In the genomic region with DNA sequence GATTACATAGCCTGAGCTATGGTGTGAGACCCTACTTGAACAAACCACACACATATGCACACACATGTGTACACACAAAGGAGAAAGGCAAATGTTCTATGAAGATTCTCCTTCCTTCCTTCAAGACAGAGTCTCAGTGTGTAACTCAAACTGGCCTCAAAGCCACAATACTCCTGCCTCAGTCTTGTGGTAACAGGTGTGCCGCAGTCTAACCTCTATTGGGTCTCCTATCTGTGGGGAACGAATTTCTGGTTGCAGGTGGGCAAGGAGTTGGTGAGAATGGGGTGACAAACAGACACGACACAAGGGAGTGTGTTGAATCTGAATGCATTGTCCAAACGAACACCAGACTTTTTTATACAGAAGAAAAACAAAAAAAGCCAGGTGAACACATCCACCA, we compare ENCODE assay signal across 28 mouse cellular contexts. TPM values are rescaled to one million over a fixed set of nuclear protein-coding genes. Genes with fewer than 3 reads are reported as not detected.
A peak's percentile ranks its signal among the peaks of the same experiment; 100 is the strongest.
DNase-seq lines count a peak whose midpoint lies in the region; ATAC-seq and TF ChIP-seq lines count a peak whose summit lies in the region.
"Had no signal": no experiment of that assay in that cellular context is flagged by ENCODE, and none has a peak within 500 bp of the region (broad histone marks: within the 10 kb centered on the region; RNA-seq: fewer than 3 reads in every experiment).

No protein-coding gene starts in this region.

- no peak overlapping the region for H3K27ac ChIP-seq in heart, embryonic 16.5 days (ENCODE audit: low read length)
- H3K27ac ChIP-seq in thymus, adult 2 months (ENCODE audit: control insufficient read depth, insufficient read depth, low read length), result peak overlapping the region; percentile 92; the same call in 1 of the 2 replicates
- H3K27ac ChIP-seq in liver, embryonic 11.5 days (ENCODE audit: low read depth, low read length), result no peak overlapping the region
- H3K27ac ChIP-seq: embryonic facial prominence, embryonic 10.5 days; embryonic facial prominence, embryonic 13.5 days; forebrain, embryonic 12.5 days; forebrain, embryonic 15.5 days; heart, embryonic 10.5 days; heart, embryonic 13.5 days; hindbrain, embryonic 12.5 days; hindbrain, embryonic 15.5 days had no signal

- ATAC-seq in heart, embryonic 16.5 days (replicated peaks; ENCODE audit: extremely low read depth, insufficient read depth, low FRiP score), result peak; percentile 49
- ATAC-seq in liver, embryonic 11.5 days (replicated peaks; ENCODE audit: low FRiP score), result no peak
- ATAC-seq: activated CD4-positive, CD25-positive, alpha-beta regulatory T cell, adult 4 months; forebrain, embryonic 15.5 days had no signal

- no peak overlapping the region for H3K4me2 ChIP-seq in heart, embryonic 16.5 days (ENCODE audit: low read depth, low read length)
- no peak overlapping the region for H3K4me2 ChIP-seq in liver, embryonic 11.5 days
- H3K4me2 ChIP-seq: embryonic facial prominence, embryonic 13.5 days; forebrain, embryonic 12.5 days; forebrain, embryonic 15.5 days; heart, embryonic 13.5 days; hindbrain, embryonic 12.5 days; hindbrain, embryonic 15.5 days had no signal

- no peaks in the 10 kb centered on the region for H3K4me1 ChIP-seq in heart, embryonic 16.5 days (ENCODE audit: control insufficient read depth, insufficient read depth, low read length)
- peaks cover 43% of the 10 kb centered on the region for H3K4me1 ChIP-seq in thymus, adult 2 months (replicated peaks; ENCODE audit: control insufficient read depth, insufficient read depth, low read length)
- no peaks in the 10 kb centered on the region for H3K4me1 ChIP-seq in liver, embryonic 11.5 days (replicated peaks; ENCODE audit: control insufficient read depth, insufficient read depth, low read length)
- H3K4me1 ChIP-seq: embryonic facial prominence, embryonic 10.5 days; embryonic facial prominence, embryonic 13.5 days; forebrain, embryonic 12.5 days; forebrain, embryonic 15.5 days; heart, embryonic 10.5 days; heart, embryonic 13.5 days; hindbrain, embryonic 12.5 days; hindbrain, embryonic 15.5 days had no signal

- H3K27me3 ChIP-seq in heart, embryonic 16.5 days (ENCODE audit: control insufficient read depth, insufficient read depth, low read length), result no peaks in the 10 kb centered on the region
- no peaks in the 10 kb centered on the region for H3K27me3 ChIP-seq in thymus, adult 2 months (ENCODE audit: control insufficient read depth, insufficient read depth, low read length)
- H3K27me3 ChIP-seq in liver, embryonic 11.5 days (replicated peaks; ENCODE audit: control insufficient read depth, insufficient read depth, low read length), result no peaks in the 10 kb centered on the region
- H3K27me3 ChIP-seq: embryonic facial prominence, embryonic 13.5 days; forebrain, embryonic 12.5 days; forebrain, embryonic 15.5 days; heart, embryonic 13.5 days; hindbrain, embryonic 12.5 days; hindbrain, embryonic 15.5 days had no signal

- no peaks in the 10 kb centered on the region for H3K9me3 ChIP-seq in heart, embryonic 16.5 days (replicated peaks; ENCODE audit: control insufficient read depth, low read length)
- H3K9me3 ChIP-seq in liver, embryonic 11.5 days (ENCODE audit: control insufficient read depth, low read length), result no peaks in the 10 kb centered on the region
- H3K9me3 ChIP-seq: embryonic facial prominence, embryonic 10.5 days; embryonic facial prominence, embryonic 13.5 days; forebrain, embryonic 12.5 days; forebrain, embryonic 15.5 days; heart, embryonic 10.5 days; heart, embryonic 13.5 days; hindbrain, embryonic 12.5 days; hindbrain, embryonic 15.5 days had no signal

- no peak overlapping the region for H3K9ac ChIP-seq in heart, embryonic 16.5 days (ENCODE audit: low read length)
- H3K9ac ChIP-seq in liver, embryonic 11.5 days (ENCODE audit: low read depth, low read length), result no peak overlapping the region
- H3K9ac ChIP-seq: embryonic facial prominence, embryonic 13.5 days; forebrain, embryonic 12.5 days; forebrain, embryonic 15.5 days; heart, embryonic 13.5 days; hindbrain, embryonic 12.5 days; hindbrain, embryonic 15.5 days had no signal

- no peak for TF ChIP-seq CTCF in thymus, adult 2 months (IDR thresholded peaks at IDR 0.05; ENCODE audit: borderline replicate concordance, control insufficient read depth, extremely low read depth, insufficient read depth, low read length, poor library complexity)

- DNase-seq in heart, adult 8-10 months (ENCODE audit: low spot score), result no peak
- DNase-seq in thymus, adult 2 months, result peak; percentile 59
- peak; percentile 68 for DNase-seq in thymus, postnatal 14 days
- peak; percentile 50 for DNase-seq in thymus, postnatal 4 days
- DNase-seq in B cell, adult 2 months, result no peak
- no peak for DNase-seq in urinary bladder, adult 18-20 months (ENCODE audit: low spot score in 2 of 2)
- DNase-seq in liver, embryonic 11.5 days (ENCODE audit: low spot score), result no peak
- DNase-seq: adrenal gland, adult 8-10 months; adrenal gland, postnatal 25 days; cerebellum, adult 11-12 months; cerebellum, adult 8-10 months; cerebellum, postnatal 10 days; cerebellum, postnatal 36 days; embryo, embryonic 11 days; gastrocnemius, postnatal 25 days; heart, adult 18-20 months had no signal

- no peaks in the 10 kb centered on the region for H3K36me3 ChIP-seq in heart, embryonic 16.5 days (ENCODE audit: control insufficient read depth, insufficient read depth)
- no peaks in the 10 kb centered on the region for H3K36me3 ChIP-seq in thymus, adult 2 months (ENCODE audit: control insufficient read depth, insufficient read depth, low read length)
- H3K36me3 ChIP-seq in liver, embryonic 11.5 days (ENCODE audit: control insufficient read depth, insufficient read depth, low read length), result no peaks in the 10 kb centered on the region
- H3K36me3 ChIP-seq: embryonic facial prominence, embryonic 10.5 days; embryonic facial prominence, embryonic 13.5 days; forebrain, embryonic 12.5 days; forebrain, embryonic 15.5 days; heart, embryonic 10.5 days; heart, embryonic 13.5 days; hindbrain, embryonic 12.5 days; hindbrain, embryonic 15.5 days had no signal

- no peak overlapping the region for H3K4me3 ChIP-seq in heart, embryonic 16.5 days (ENCODE audit: low read length)
- H3K4me3 ChIP-seq in thymus, adult 2 months (ENCODE audit: control insufficient read depth, insufficient read depth, low read length), result no peak overlapping the region
- no peak overlapping the region for H3K4me3 ChIP-seq in liver, embryonic 11.5 days (ENCODE audit: low read depth, low read length)
- H3K4me3 ChIP-seq: embryonic facial prominence, embryonic 10.5 days; embryonic facial prominence, embryonic 13.5 days; erythroblast, embryonic 14.5 days; forebrain, embryonic 12.5 days; forebrain, embryonic 15.5 days; heart, embryonic 10.5 days; heart, embryonic 13.5 days; hindbrain, embryonic 12.5 days; hindbrain, embryonic 15.5 days had no signal

- WGBS in heart, embryonic 16.5 days, result 50% methylated on average over 4 of the region's 4 CpGs
- WGBS in thymus, adult 2 months, result 7% methylated on average over 4 of the region's 4 CpGs
- 60% methylated on average over 4 of the region's 4 CpGs for WGBS in liver, embryonic 11.5 days

- no peak for TF ChIP-seq POLR2A in thymus, adult 2 months (IDR thresholded peaks at IDR 0.05; ENCODE audit: control insufficient read depth, extremely low read depth, insufficient read depth, low read length, poor library complexity)

RNA-seq across cellular contexts. Expression of a gene that starts 29.9 kb away (rescaled TPM):
- 0.38 and 0.40 TPM in 2 replicates for polyA plus RNA-seq in heart, embryonic 16.5 days (2015; fragmentation: Nextera tagmentation; extraction: Ambion mirVana)
- total RNA-seq in heart, adult 8-10 months (2022), result under 1 TPM; 0.31 to 0.79 (median 0.46) TPM
- polyA plus RNA-seq in thymus, adult 2 months (2012; rRNA removed), result 25.2 and 30.3 TPM in 2 replicates
- polyA plus RNA-seq in liver, embryonic 11.5 days (2014; fragmentation: Nextera tagmentation; extraction: Ambion mirVana), result not detected in 2 replicates
- total RNA-seq: MEL had no signal
- polyA plus RNA-seq: activated CD4-positive, CD25-positive, alpha-beta regulatory T cell, adult 4 months; embryonic facial prominence, embryonic 10.5 days; erythroblast, embryonic 14.5 days had no signal

RNA-seq across cellular contexts. Expression of a gene that starts 46.6 kb away (rescaled TPM):
- 160 and 166 TPM in 2 replicates for polyA plus RNA-seq in heart, embryonic 16.5 days (2015; fragmentation: Nextera tagmentation; extraction: Ambion mirVana)
- total RNA-seq in heart, adult 8-10 months (2022), result 10 to 100 TPM; 71.4 to 77.8 (median 74.3) TPM
- 394 and 423 TPM in 2 replicates for polyA plus RNA-seq in thymus, adult 2 months (2012; rRNA removed)
- 110 TPM in 2 replicates for polyA plus RNA-seq in liver, embryonic 11.5 days (2014; fragmentation: Nextera tagmentation; extraction: Ambion mirVana)

Comparison
In these comparisons a context has a peak if more than half of its experiments do, and no peak if none do; other contexts are left out.
1. DNase-seq: peak in thymus, adult 2 months (single experiment), thymus, postnatal 14 days (single experiment) and thymus, postnatal 4 days (single experiment); none in heart, adult 8-10 months (single experiment), B cell, adult 2 months (0 of 2), urinary bladder, adult 18-20 months (0 of 2) and liver, embryonic 11.5 days (single experiment).
2. RNA of a gene that starts 29.9 kb away (polyA plus RNA-seq): 25.2 to 30.3 TPM in thymus, adult 2 months; 0.38 to 0.40 TPM in heart, embryonic 16.5 days and not detected in liver, embryonic 11.5 days; every median in the first group is over 10 times any median in the second.